Mouse (Mus musculus) lung, postnatal 0 days (tissue): ENCODE data around the gene Gp9.

Source experiments
- CTCF ChIP-seq: IDR thresholded peaks from 2 replicates; pipeline ENCODE4 v1.5.1; 2016; ENCODE audit warnings: antibody characterized with exemption, mild to moderate bottlenecking
- EP300 ChIP-seq: IDR thresholded peaks from 2 replicates; pipeline ENCODE4 v1.6.1; 2016; ENCODE audit warnings: antibody characterized with exemption, mild to moderate bottlenecking, control low read depth

DNA sequence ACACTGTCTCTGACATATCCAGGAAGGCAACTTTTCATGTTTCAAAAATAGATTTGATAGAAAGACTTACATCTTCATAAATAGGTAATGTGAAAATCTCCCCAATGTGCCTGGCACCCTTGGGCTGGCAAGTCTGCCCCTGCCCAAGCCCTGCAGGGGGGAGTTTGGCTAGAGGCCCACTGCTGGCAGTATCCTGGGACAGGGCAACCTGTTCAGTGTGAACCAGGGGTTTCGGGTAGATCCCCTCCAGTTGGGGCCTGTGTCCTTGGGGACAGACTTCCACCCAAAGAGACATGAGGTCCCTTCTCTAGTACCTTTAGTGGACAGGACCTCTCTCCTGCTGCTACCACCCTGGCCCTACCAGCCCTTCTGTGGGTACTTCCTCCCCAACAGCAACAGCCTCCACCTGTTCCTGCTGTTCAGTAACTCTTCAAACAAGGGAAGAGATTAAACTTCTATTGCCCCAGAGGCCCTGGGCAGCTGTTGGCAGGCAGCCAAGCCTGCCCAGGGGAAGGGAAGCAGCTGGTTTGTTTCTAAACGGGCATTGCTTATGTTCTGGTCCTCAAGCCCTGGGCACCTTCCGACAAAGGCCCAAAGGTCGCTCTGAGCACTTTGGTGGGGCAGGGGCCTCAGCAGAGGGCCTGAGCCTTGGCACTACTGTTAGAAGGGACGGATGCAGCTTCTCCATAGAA, 11.2 kb downstream of the Gp9 start:
- TF ChIP-seq CTCF (no peak), EP300 (no peak)
